Mouse (Mus musculus) adrenal gland, postnatal 14 days (tissue): ENCODE data around the gene Mfap3. TPM values are rescaled to one million over a fixed set of nuclear protein-coding genes. Genes with fewer than 3 reads are reported as not detected.
A peak's percentile ranks its signal among the peaks of the same experiment; 100 is the strongest.

ENCODE experiments used
- DNase-seq: peaks from one replicate; pipeline ENCODE4 v3.0.0; 2021; ENCODE audit warnings: mixed read lengths
- long read RNA-seq, 2 experiments: library from polyadenylated mRNA; stranded (forward); transcript quantifications; one replicate each; pipeline ENCODE4 v2.0.0; 2021
- total RNA-seq: library from RNA; stranded (reverse); gene quantifications from 2 replicates; pipeline ENCODE4 v1.2.3, GENCODE M21; 2021

Mfap3 gene
- total RNA-seq, result 29.5 and 36.4 TPM in 2 replicates
- long read RNA-seq, experiment 1, full-length matches to known transcripts, result 17 of 19 reads
- long read RNA-seq, experiment 1, partial matches to known transcripts, result 2 of 19 reads
- long read RNA-seq, experiment 1, other reads (novel, unspliced or antisense), result 0 of 19 reads
- long read RNA-seq, experiment 2, full-length matches to known transcripts, result 4 of 14 reads
- long read RNA-seq, experiment 2, partial matches to known transcripts, result 2 of 14 reads
- long read RNA-seq, experiment 2, other reads (novel, unspliced or antisense), result 8 of 14 reads

DNA sequence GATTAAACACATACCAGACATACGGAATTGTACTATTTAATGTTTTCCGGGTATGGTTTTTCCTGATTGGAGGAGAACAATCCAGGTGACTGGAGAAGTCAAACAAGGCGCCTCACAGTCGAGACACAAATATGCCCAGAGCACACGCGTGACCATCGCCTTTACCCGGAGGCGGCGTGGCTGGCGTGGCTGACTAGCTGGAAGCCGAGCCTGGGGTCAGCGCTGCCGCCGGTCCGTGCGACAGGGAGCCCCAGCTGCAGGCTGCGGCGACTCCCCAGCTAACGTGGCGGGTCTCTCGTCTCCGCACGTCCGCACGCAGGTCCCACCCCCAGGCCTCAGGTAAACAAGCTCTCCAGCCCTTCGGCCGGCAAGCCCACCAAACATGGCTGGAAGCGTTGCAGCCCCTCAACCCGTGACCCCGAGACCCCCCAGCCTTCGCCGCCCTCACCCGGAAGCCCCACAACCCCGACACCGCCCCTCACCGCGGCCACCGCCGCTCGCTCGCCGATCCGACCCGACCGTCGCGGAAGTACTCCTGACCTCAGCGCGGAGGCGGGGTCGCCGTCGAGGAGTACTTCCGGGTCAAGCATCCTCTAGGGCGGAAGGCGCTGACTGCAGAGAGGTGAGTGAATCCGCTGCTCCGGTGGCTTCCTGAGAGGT is at the start of gene Mfap3, which contains the start of gene Fam114a2:
Mfap3 (plus strand) TSS at position 574 of the 660 bp plus-strand sequence.
Fam114a2 (minus strand) TSS at position 527 of the 660 bp plus-strand sequence.
- peak; percentile 96 for DNase-seq

DNA sequence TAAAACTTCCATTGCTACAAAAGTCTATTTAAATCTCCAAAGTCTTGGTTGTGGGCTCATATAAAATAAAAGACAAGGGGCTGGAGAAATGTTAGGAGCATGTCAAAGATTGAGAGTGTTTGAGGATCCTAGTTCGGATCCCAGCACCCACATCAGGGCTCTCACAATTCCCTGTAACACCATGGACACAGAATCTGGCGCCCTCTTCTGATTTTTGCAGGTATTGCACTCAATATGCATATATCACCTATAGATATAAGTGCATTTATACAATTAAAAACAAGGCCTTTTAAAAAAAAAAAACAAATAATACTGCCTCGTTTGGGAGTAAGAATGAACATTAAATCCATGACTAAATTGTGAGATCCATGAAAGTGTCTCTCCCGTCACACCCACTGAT is 49.8 kb upstream of the Mfap3 start:
- no peak for DNase-seq

- no peak for DNase-seq
These were observed 48.4 kb upstream of the Mfap3 start for GRCm38 (mm10) chr11:57470056-57470455.

DNA sequence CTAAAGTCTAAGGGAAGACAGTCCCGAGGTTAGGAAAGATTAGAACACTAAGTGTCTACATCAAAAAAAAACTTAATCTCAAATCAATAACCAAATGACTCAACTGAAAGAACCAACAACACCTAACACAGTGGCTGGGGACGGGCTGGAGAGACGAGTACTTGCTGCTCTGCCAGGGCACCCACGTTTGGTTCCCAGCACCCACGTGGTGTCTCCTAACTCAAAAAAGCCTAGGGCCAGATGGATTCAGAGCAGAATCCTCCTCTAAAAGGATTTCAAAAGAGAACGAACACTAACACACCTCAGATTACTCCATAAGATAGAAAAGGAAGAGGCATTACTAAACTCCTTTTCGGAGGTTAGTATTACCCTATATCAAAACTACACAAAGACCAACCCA is 47.5 kb upstream of the Mfap3 start:
- no peak for DNase-seq

- no peak for DNase-seq
These were observed 44.0 kb upstream of the Mfap3 start for GRCm38 (mm10) chr11:57474296-57474941.

- peak; percentile 56 for DNase-seq
These were observed 43.3 kb upstream of the Mfap3 start for GRCm38 (mm10) chr11:57475119-57475518.

DNA sequence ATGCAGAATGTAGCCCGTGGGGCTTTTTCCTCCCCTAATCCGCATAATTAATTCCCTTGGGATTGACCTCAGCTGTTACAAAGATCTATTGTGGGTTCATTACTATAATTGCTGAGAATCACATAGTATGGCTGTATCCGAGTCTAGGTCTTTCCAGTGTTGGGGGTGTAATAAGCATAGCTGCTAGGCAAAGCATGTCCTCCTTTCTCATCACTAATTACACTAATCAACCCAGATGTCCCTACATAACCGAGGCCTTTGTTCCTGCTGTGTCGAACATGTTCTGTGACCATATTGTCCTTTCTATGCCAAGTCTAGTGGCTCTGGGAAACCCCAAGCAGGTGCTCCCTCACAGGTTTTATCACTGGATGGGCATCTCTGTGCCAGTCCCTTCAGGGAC is 40.4 kb upstream of the Mfap3 start:
- DNase-seq, result no peak

DNA sequence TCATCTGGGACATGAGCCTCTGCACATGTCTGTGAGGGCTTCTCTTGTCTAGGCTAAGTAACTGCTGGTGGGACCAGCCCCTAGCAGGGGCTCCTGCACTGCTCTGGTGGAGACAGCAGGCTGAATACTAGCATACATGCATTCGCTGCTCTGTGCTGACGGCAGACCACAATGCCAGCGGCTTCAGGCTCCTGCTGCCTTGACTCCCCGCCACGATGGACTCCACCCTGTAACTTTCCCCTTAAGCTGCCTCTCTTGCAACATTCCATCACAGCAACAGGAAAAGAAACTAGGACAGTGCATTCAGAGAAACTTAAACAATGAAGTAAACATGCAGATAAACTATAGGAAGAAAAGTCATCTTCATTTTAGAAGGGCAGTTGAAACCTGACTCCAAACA is 30.0 kb upstream of the Mfap3 start:
- DNase-seq, result no peak

- DNase-seq, result no peak
These were observed 21.9 kb upstream of the Mfap3 start for GRCm38 (mm10) chr11:57496462-57497039.

- no peak for DNase-seq
These were observed 20.8 kb upstream of the Mfap3 start for GRCm38 (mm10) chr11:57497701-57498100.

DNA sequence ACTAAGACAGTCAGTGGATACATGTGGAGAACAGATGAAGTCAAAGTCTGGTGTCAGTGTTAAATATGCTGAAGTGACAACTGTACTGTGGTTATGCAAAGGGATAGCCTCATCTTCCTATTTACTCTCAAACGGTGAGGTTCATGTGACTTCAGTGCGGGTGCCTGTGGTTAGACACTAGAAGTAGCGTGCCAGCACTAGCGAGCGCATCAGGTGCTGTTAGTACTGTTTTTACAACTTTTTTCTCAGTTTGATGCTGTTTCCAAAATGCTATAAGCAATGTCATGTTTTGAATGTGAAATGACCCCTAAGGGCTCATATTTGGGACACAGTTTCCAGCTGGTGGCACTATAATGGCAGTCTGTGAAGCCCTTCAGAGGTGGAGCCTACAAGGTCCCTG is 20.2 kb upstream of the Mfap3 start:
- no peak for DNase-seq

DNA sequence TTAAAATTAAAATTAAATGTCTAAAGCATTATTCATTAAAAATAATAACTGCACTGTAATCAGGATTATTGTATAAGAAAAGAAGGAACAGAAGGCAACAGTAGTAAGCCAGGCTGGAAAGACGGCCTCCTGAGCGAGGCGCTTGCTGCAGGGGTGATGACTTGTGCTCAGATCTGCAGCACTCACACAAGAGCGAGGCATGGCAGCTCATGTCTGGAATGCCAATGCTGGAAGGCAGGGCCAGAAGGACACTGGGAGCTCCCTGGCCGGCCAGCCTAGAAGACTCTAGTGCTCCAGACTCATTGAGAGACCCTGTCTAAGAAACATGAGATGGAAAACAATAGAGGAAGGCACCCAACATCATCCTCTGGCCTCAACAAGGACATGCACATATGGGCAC is 15.3 kb upstream of the Mfap3 start:
- DNase-seq, result no peak

DNA sequence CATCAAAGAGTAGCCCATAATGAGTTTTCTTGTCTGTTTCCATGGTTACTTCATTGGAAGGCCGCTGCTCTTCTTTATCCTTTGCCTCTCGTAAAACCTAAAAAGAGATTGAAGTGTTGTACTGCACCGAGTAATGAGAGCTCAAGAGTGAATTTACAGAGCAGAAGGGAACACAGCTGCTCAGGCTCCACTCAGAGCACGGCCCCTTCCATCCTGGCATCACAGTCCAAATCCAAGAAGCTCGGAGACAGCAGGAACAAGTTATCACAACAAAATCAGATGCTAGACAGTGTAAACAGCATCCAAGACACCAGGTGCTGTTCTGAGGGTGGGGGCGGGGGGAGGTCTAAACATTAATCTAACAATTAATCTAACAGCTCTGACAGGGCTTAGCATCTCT is 11.6 kb upstream of the Mfap3 start:
- DNase-seq, result no peak

- no peak for DNase-seq
These were observed 3.2 kb upstream of the Mfap3 start for GRCm38 (mm10) chr11:57515218-57515617.

DNA sequence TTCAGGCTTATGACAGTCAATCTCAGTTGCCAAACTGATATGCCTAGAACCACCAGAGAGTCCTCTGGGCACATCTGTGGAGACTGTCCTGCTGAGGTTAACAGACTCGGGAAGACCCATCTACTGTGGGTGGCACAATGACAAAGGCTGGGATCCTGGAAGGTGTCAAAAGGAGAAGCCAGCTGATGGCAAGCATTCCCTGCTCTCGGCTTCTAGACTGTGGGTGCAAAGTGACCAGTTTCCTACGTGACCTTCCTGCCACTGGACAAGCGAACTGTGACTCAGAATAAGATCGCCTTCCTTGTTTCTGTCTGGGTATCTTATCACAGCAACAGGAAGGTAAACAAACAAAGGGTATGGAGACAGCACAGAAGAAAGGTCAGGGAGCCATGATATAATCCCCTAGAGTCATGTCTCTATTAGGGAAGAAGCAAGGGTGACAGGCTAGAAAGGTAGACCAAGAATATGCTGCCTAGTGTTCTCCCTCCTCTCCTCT is 1.5 kb upstream of the Mfap3 start:
- DNase-seq, result peak; percentile 14

GRCm38 (mm10) chr11:57518751-57519148 is 286 bp downstream of the Mfap3 start:
- DNase-seq, result no peak

GRCm38 (mm10) chr11:57519304-57519703 is 840 bp downstream of the Mfap3 start:
- no peak for DNase-seq

GRCm38 (mm10) chr11:57521206-57521605 is 2.7 kb downstream of the Mfap3 start:
- no peak for DNase-seq

DNA sequence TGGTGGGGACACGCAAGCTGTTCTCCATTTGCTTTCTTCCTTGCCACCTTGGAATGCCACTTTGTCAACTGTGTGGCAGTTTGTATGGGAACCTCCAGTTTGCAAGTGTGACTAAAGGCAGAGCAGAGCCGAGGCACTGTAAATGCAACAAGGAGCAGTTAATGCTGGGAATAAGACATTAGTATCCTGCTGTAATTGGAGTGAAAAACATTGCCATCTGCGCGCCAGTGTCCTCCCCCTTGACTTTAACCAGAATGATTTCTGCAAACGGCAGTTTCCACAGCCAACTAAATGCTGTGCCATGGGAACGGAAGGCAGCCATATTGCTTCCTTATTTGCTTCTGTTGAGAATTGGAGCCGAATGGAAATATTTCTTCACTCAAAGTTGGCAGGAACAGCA is 3.6 kb downstream of the Mfap3 start:
- DNase-seq, result peak; percentile 12

DNA sequence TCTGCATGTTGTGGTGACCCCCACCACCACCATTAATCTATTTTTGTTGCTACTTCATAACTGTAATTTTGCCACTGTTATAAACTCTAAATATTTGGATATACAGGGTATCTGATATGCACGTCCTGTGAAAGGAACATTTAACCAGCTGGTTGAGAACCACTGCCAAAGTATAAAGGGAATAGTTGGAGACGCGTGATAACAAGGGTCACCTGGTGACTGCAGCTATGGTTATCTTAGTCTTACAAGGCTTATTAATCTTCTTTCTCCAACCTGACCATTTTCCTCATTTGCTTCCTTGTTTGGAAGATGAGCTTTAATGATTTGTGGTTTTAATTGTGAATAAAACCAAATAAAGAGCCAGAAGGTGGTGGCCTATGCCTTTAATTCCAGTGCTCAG is 5.0 kb downstream of the Mfap3 start:
- no peak for DNase-seq

DNA sequence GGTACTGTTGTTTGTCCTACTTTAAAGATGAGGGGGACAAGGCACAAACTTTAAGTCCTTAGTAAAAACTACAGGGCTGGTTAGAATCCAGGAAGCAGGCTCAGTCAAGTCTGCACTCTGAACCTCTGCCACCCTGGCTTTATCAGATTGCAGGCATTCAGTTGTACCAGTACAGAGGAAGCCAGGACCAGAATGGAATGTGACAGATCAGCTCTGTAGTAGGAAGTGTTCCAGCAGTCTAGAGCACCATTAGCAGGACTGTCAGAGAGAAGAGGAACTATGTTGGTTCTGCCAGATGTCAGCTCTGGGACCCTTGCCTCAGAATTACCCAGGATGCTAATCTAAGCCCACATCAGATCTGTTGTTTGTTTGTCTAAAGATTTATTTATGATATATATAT is 6.1 kb downstream of the Mfap3 start:
- DNase-seq, result no peak

- DNase-seq, result no peak
These were observed 7.4 kb downstream of the Mfap3 start for GRCm38 (mm10) chr11:57525900-57526299.

DNA sequence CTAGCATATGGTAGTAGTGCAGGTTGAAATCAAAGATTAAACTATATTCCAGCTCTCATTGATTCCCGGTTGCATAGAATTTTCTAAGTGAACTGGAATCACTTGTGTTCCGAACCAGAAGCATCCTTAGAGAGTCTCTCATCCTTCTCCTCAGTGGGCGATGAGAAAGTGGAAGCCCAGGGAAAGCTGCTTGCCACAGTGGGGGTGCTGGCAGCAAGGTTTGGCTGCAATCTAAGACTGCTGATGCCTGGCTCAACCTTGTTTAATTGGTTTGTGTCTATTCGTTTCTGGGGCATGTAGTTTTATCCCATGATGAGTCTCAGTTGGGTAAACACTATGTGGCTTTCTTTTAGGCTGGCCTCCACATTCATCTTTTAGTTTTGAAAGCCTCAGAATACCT is 9.0 kb downstream of the Mfap3 start:
- DNase-seq, result no peak
